In genomic region chr13:37801101-37802075, GRCm38 (mm10) we compare ENCODE assay signal across 9 mouse cellular contexts. TPM values are rescaled to one million over a fixed set of nuclear protein-coding genes. Genes with fewer than 3 reads are reported as not detected.
DNase-seq lines count a peak whose midpoint lies in the region; ATAC-seq lines count a peak whose summit lies in the region.
"Had no signal": no experiment of that assay in that cellular context is flagged by ENCODE, and none has a peak within 500 bp of the region (broad histone marks: within the 10 kb centered on the region; RNA-seq: fewer than 3 reads in every experiment).

No protein-coding gene starts in this region.

- peak; percentile 6 for DNase-seq in 3T3-L1 (ENCODE audit: low read depth, low spot score)
- peak; percentile 73 for DNase-seq in CD4-positive, CD25-positive, alpha-beta regulatory T cell, adult 2 months (ENCODE audit: low read depth, low spot score)
- peak; percentile 71 for DNase-seq in induced T-regulatory cell, adult 2 months (ENCODE audit: low read depth)
- DNase-seq in lung, postnatal 4 days, result no peak
- no peak for DNase-seq in lung, postnatal 10 days
- no peak for DNase-seq in gastrocnemius, postnatal 25 days
- no peak for DNase-seq in cerebellum, adult 11 months

- peak; percentile 54; the same call in 1 of the 2 replicates for ATAC-seq in neutrophil, adult 5-6 weeks (ENCODE audit: extremely low read depth, insufficient number of reproducible peaks, low FRiP score, poor library complexity, severe bottlenecking)
- ATAC-seq: Patski had no signal

RNA-seq across cellular contexts. Expression of gene Rreb1, which starts 23.2 kb away (rescaled TPM):
- 24.9 and 25.3 TPM in 2 replicates for total RNA-seq in neutrophil, adult 5-6 weeks (2017)
- total RNA-seq in gastrocnemius, postnatal 25 days (2021), result 10 to 100 TPM; 23.5 to 24.0 TPM

Comparison
In these comparisons a context has a peak if more than half of its experiments do, and no peak if none do; other contexts are left out.
1. DNase-seq: peak in 3T3-L1 (single experiment), CD4-positive, CD25-positive, alpha-beta regulatory T cell, adult 2 months (single experiment) and induced T-regulatory cell, adult 2 months (single experiment); none in lung, postnatal 4 days (0 of 2), lung, postnatal 10 days (single experiment), gastrocnemius, postnatal 25 days (single experiment) and cerebellum, adult 11 months (single experiment).